Mouse (Mus musculus) CH12.LX (cell line): Measurements from ENCODE around the gene Zfp791.

Experiments used
- CTCF ChIP-seq, 2 experiments: IDR thresholded peaks in 1 of 2; conservative IDR thresholded peaks in 1 of 2; 2 replicates each; pipeline ENCODE4 v1.5.1; 2011 to 2012; ENCODE audit warnings: low read depth in 2 of 2, low read length in 2 of 2, improper control_type of control experiment in 1 of 2, inconsistent platforms in 1 of 2, mild to moderate bottlenecking in 1 of 2, moderate library complexity in 1 of 2
- ZMIZ1 ChIP-seq: IDR thresholded peaks from 2 replicates; pipeline ENCODE4 v1.6.1; 2012; ENCODE audit warnings: low read depth, mild to moderate bottlenecking, inconsistent platforms, low read length, improper control_type of control experiment

DNA sequence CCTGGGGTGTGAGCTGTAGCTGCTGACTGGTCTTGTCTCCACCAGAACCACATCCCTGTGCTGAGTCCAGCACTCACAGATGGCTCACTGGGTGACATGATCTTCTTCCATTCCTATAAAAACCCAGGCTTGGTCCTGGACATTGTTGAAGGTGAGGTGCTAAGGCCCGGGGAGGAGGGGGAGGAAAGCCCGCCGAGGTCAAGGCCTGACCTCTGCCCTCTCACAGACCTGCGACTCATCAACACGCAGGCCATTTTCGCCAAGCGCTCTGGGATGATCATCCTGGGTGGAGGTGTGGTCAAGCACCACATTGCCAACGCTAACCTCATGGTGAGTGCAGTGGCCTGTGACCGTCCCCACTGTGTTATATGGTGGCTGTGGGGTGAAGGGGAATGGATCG, 48.7 kb downstream of the Zfp791 start:
- TF ChIP-seq ZMIZ1 (no peak), CTCF (conservative IDR thresholded peaks at IDR 0.05 in 1 of 2, IDR thresholded peaks at IDR 0.05 in 1 of 2; ENCODE audit: low read depth in 2 of 2, low read length in 2 of 2) (no peak)
